Mouse (Mus musculus) stomach, postnatal 0 days (tissue): ENCODE measurements at regions not wholly inside any gene's neighbourhood (a gene's known extent, or its start where the extent isn't known, plus 50 kb on each side); places are given as distances from the start of the nearest gene placed in this dataset.

Source experiments
- ATAC-seq: fragments of 200-750 bp; cut with Nextera tagmentation; 2 replicates; pipeline ENCODE4 v1.8.0; 2017; ENCODE audit not compliant: low FRiP score, low TSS enrichment
- DNase-seq: peaks from one replicate; pipeline ENCODE4 v3.0.0-alpha.2; 2016; ENCODE audit warnings: low spot score
- H3K27ac ChIP-seq: fragments of 300-500 bp; sonication (generic); replicated peaks from 2 replicates; pipeline ENCODE4 v1.5.1; 2014; ENCODE audit warnings: mild to moderate bottlenecking, control low read depth
- H3K27me3 ChIP-seq: fragments of 300-500 bp; sonication (generic); 2 replicates; pipeline ENCODE4 v1.6.1; 2014; ENCODE audit warnings: low read length; ENCODE audit not compliant: control insufficient read depth, insufficient read depth
- H3K36me3 ChIP-seq: fragments of 300-500 bp; sonication (generic); 2 replicates; pipeline ENCODE4 v1.6.1; 2014; ENCODE audit warnings: low read length, mixed read lengths; ENCODE audit not compliant: control insufficient read depth, insufficient read depth
- H3K4me1 ChIP-seq: fragments of 300-500 bp; sonication (generic); replicated peaks from 2 replicates; pipeline ENCODE4 v1.6.1; 2014; ENCODE audit warnings: antibody characterized with exemption; ENCODE audit not compliant: control insufficient read depth, insufficient read depth
- H3K4me2 ChIP-seq: fragments of 300-500 bp; sonication (generic); replicated peaks from 2 replicates; pipeline ENCODE4 v1.6.1; 2014; ENCODE audit warnings: low read depth, mild to moderate bottlenecking, control low read depth, moderate library complexity
- H3K4me3 ChIP-seq: fragments of 300-500 bp; sonication (generic); 2 replicates; pipeline ENCODE4 v1.5.1; 2014; ENCODE audit warnings: low read depth, low read length, control low read depth
- H3K9ac ChIP-seq: fragments of 300-500 bp; sonication (generic); 2 replicates; pipeline ENCODE4 v1.6.1; 2014; ENCODE audit warnings: mild to moderate bottlenecking, low read length, control low read depth, mixed read lengths
- H3K9me3 ChIP-seq: fragments of 300-500 bp; sonication (generic); 2 replicates; pipeline ENCODE4 v1.6.1; 2016; ENCODE audit warnings: low read length; ENCODE audit not compliant: control insufficient read depth
- CTCF ChIP-seq: IDR thresholded peaks from 2 replicates; pipeline ENCODE4 v1.5.1; 2016; ENCODE audit warnings: antibody characterized with exemption, low read depth, mild to moderate bottlenecking, moderate library complexity
- EP300 ChIP-seq: optimal IDR thresholded peaks from 2 replicates; pipeline ENCODE3; 2016; ENCODE audit warnings: antibody characterized with exemption
- WGBS: fragments of 180-500 bp; shearing (Covaris S2); extraction: QIAGEN DNeasy Blood & Tissue Kit; methylation state at CpG from one replicate; pipeline ENCODE4 v1.1.7; 2014; 5-methylcytosine and 5-hydroxymethylcytosine counted together

DNA sequence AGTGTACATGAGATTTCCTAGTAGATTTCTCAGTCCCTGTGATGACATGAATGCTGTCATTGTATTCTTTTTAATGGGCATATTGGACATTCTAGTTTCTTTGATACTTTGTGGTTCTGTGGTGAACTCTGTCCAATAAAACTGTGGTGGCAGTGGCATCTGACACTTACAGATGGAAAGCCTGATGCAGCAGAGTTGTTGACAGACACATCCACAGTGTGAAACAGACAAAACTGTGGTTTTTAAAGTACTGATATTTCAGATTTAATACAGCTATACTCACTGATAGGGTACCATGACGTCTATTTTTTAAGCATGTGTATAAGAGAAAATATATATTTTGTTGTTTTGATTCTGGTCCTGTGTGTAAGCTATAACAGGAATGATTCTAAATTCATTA lies 818.0 kb downstream of the Trim52 start:
- DNase-seq (no peak), ATAC-seq (no peak)
- 90% methylated on average over 1 of the region's 1 CpGs for WGBS
- Histone ChIP-seq H3K9me3 (no peaks in the 10 kb centered on the region), H3K4me1 (no peaks in the 10 kb centered on the region), H3K4me3 (no peak overlapping the region), H3K9ac (no peak overlapping the region), H3K27ac (no peak overlapping the region), H3K27me3 (no peaks in the 10 kb centered on the region), H3K4me2 (no peak overlapping the region), H3K36me3 (no peaks in the 10 kb centered on the region)
- TF ChIP-seq EP300 (no peak), CTCF (no peak)

- Histone ChIP-seq H3K9ac (no peak overlapping the region), H3K9me3 (no peaks in the 10 kb centered on the region), H3K4me1 (no peaks in the 10 kb centered on the region), H3K36me3 (no peaks in the 10 kb centered on the region), H3K27me3 (no peaks in the 10 kb centered on the region), H3K4me2 (no peak overlapping the region), H3K27ac (no peak overlapping the region), H3K4me3 (no peak overlapping the region)
- TF ChIP-seq CTCF (no peak), EP300 (no peak)
- DNase-seq (no peak), ATAC-seq (no peak)
- WGBS = 78% methylated on average over 3 of the region's 3 CpGs
Observed at GRCm38 (mm10) chr14:106924443-106924842, 818.4 kb downstream of the Trim52 start.

GRCm38 (mm10) chr14:106945261-106945660 lies 839.3 kb downstream of the Trim52 start:
- no peak overlapping the region for H3K4me2 ChIP-seq
- no peak for TF ChIP-seq EP300
- TF ChIP-seq CTCF = 0 out of 2 replicates have a peak, but pooled peaks have one; percentile 8
- no peak overlapping the region for H3K4me3 ChIP-seq
- H3K36me3 ChIP-seq = no peaks in the 10 kb centered on the region
- H3K27ac ChIP-seq = no peak overlapping the region
- ATAC-seq = no peak
- no peak for DNase-seq
- H3K27me3 ChIP-seq = no peaks in the 10 kb centered on the region
- H3K9me3 ChIP-seq = no peaks in the 10 kb centered on the region
- WGBS = 55% methylated on average over 1 of the region's 1 CpGs
- H3K4me1 ChIP-seq = no peaks in the 10 kb centered on the region
- H3K9ac ChIP-seq = no peak overlapping the region

DNA sequence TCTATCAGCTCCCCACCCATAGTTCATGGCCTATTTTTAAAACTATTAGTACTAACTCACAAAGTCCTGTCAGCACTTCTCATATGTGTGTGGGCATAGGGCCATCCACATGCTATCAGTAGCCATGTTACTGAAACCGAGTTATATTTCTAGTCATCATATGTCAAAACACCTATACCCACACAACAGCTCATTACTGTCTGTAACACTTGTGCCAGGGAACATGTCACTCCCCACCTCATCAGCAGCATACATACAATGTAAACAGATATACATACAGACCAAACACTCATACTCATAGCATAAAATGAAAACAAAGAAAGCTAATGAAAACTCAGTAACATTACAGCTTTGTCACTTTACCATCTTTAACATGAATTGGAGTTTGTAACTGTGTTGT lies 872.0 kb downstream of the Trim52 start:
- DNase-seq = no peak
- no peak overlapping the region for H3K4me2 ChIP-seq
- H3K4me1 ChIP-seq = no peaks in the 10 kb centered on the region
- no peaks in the 10 kb centered on the region for H3K36me3 ChIP-seq
- no peak overlapping the region for H3K4me3 ChIP-seq
- H3K9ac ChIP-seq = no peak overlapping the region
- WGBS = 86% methylated on average over 1 of the region's 1 CpGs
- H3K9me3 ChIP-seq = no peaks in the 10 kb centered on the region
- no peak for TF ChIP-seq CTCF
- no peak for TF ChIP-seq EP300
- H3K27ac ChIP-seq = no peak overlapping the region
- no peaks in the 10 kb centered on the region for H3K27me3 ChIP-seq
- no peak for ATAC-seq

- H3K36me3 ChIP-seq = no peaks in the 10 kb centered on the region
- no peak overlapping the region for H3K4me3 ChIP-seq
- no peaks in the 10 kb centered on the region for H3K27me3 ChIP-seq
- DNase-seq (no peak), ATAC-seq (no peak)
- H3K4me2 ChIP-seq = no peak overlapping the region
- no peaks in the 10 kb centered on the region for H3K4me1 ChIP-seq
- H3K9me3 ChIP-seq = no peaks in the 10 kb centered on the region
- H3K9ac ChIP-seq = no peak overlapping the region
- TF ChIP-seq CTCF = no peak
- TF ChIP-seq EP300 = no peak
- no peak overlapping the region for H3K27ac ChIP-seq
- 34% methylated on average over 4 of the region's 4 CpGs for WGBS
Observed at GRCm38 (mm10) chr14:106980752-106981151, 874.8 kb downstream of the Trim52 start.

- Histone ChIP-seq H3K27ac (no peak overlapping the region), H3K4me1 (no peaks in the 10 kb centered on the region), H3K9me3 (no peaks in the 10 kb centered on the region), H3K27me3 (no peaks in the 10 kb centered on the region), H3K36me3 (no peaks in the 10 kb centered on the region), H3K9ac (no peak overlapping the region), H3K4me2 (no peak overlapping the region), H3K4me3 (no peak overlapping the region)
- DNase-seq = no peak
- no peak for TF ChIP-seq CTCF
- no peak for TF ChIP-seq EP300
- 72% methylated on average over 4 of the region's 4 CpGs for WGBS
- ATAC-seq = no peak
Observed at GRCm38 (mm10) chr14:106997565-106998279, 891.7 kb downstream of the Trim52 start.
